Mouse (Mus musculus) urinary bladder, postnatal 25 days (tissue): ENCODE results near the gene Meis2.

Experiments
- DNase-seq: peaks from one replicate; pipeline ENCODE4 v3.0.0; 2022; ENCODE audit warnings: low spot score

Gene Meis2

GRCm38 (mm10) chr2:115897001-115897400 is 168.6 kb downstream of the Meis2 start:
- no peak for DNase-seq

GRCm38 (mm10) chr2:115895717-115896116 is 169.9 kb downstream of the Meis2 start:
- no peak for DNase-seq

GRCm38 (mm10) chr2:115895256-115895655 is 170.4 kb downstream of the Meis2 start:
- no peak for DNase-seq

DNA sequence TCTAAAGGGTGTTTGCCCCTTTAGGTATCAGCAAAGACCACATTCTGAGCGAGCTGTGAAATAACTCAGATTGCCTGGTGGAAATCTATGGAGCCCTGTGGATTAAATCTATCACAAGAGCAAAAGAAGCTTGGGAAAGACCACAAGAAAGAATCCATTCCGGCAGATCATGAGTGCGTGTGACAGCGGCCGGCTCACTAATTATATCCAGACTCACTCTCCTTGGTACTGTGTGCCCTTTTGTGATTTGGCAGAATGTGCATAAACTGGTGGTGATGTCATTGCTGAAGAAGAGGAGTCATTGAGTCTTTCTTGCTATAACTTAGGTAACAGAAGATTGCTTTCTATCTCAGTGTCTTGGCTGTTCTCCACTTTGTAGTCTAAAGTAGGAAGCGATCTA is 172.5 kb downstream of the Meis2 start:
- no peak for DNase-seq

DNA sequence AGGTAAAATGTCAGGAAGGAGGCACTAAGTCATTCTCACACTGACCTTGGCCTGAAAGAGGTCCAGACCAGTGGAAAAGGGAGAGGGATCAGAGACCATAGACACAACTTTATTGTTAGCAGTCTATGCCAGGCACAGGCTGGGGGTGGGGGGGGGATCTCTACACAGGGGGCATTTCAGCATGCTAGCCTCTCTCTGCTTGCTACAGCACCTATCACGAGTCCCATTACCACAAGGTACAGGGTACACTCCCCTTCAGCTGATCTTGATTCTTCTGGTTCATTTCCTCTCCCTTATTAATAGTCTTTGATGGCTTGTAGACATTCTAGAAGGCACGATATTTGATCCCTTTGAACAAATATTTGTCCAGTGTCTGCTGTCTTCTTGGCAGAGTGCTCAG is 174.9 kb downstream of the Meis2 start:
- DNase-seq, result no peak

GRCm38 (mm10) chr2:115890030-115890429 is 175.6 kb downstream of the Meis2 start:
- DNase-seq, result no peak

GRCm38 (mm10) chr2:115889212-115889611 is 176.4 kb downstream of the Meis2 start:
- DNase-seq, result no peak

- no peak for DNase-seq
Observed at GRCm38 (mm10) chr2:115888336-115889077, 177.1 kb downstream of the Meis2 start.

DNA sequence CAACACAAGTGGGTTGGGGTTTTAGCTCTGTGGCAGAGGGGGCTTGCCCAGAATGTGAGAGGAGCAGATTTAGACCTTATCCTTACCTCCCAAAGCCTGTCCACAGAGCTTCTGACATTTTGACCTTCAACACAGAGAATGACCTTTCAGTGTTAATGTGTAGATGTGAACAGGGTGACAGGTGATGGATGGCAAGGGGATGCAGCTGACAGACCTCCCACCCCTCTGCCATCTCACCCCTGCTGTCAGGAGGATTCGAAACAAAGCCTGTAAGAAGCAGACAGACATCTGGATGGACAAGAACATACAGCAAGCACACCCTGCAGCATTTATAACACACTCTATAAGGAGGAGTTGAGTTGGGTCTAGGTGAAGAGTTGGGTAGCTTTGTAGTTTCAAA is 178.0 kb downstream of the Meis2 start:
- DNase-seq, result no peak

DNA sequence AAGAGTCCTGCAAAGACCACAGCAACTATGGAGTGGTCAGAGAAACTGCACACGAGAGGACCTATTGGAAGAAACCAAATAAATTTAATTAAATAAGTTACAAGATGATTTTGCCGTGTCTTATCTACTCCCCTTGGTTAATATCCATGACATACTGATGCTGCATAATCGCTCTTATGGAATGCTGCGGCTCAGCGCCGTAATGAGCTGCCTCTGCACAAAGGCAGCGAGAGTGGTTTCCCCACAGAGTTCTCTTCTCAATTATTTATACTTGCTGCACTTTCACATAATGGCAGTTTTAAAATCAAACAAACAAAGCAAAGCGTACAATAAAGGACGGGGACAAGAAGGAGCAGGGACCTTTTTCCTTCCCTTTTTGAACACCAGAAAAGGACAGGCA is 181.5 kb downstream of the Meis2 start:
- no peak for DNase-seq

DNA sequence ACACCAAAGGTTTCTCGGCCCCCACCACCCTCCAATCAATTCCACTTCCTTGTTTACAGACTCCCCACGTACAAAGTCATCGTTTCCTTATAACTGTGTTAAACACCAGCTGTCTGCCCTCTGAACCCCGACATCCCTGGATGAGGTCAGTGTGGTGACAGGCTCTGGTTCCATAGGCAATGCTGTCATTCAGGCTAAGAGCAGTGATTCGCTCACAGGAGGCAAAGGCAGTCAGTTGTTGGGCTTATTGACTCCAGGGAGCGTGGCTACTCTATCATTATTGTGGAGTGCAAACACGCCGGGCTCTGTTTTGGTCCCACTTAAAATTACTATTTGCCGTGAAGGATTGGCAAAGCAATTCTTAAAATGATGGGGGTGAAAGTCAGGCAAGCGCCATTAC is 182.1 kb downstream of the Meis2 start:
- DNase-seq, result no peak

DNA sequence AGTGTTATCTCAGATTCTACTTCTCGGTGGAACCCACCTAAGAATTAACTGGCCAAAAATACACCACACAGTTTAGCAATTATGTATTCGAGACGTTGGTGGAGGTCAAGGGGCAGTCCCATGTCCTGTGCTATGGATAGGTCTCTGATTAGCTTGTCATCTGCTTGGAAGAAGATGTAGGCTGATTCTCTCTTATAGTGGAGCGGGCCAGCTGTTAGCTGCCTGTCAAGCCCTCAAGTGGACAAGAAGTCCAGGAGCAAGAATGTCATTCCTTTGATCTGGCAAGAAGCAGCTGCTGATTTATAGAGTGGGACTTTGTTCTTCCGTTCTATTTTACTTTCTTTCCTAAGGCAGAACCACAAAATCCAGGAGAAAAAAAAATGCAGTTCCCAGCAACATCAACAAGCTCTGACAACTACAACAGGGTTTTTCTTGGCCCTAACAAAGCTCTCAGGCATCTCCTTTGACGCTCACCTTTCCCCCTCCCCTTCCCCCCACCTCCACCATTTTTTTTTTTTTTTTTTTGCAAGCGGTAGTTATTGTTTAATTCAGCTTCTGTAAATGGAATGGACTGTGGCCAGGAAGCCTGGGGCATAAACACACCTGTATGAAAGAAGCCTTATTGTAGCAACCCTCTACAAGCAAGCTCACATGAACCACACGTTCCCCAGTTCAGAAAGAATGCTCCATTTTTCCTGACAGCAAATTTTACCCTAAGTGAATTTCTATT is 189.7 kb downstream of the Meis2 start:
- DNase-seq, result no peak

- no peak for DNase-seq
Observed at GRCm38 (mm10) chr2:115872851-115873250, 192.8 kb downstream of the Meis2 start.

DNA sequence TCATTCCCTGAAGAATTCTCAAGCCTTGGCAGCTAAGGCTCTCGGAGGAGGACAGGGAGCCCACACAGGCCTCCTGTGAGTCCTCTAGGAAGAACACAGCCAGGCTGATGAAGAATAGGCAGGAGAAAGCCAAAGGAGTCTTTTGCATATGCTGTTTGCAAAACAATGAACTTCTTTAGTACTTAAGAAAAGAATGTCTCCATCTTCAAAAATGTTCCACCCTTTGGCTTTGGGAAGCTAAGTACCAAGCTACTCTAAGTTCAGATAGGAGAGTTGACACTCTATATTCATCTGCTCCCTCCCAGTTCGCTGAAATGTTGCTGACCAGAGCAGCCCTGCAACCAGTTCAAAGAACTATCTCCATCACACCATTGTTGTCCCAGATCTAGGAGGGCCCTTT is 195.7 kb downstream of the Meis2 start:
- no peak for DNase-seq

GRCm38 (mm10) chr2:115860600-115861347 is 204.9 kb downstream of the Meis2 start:
- no peak for DNase-seq

DNA sequence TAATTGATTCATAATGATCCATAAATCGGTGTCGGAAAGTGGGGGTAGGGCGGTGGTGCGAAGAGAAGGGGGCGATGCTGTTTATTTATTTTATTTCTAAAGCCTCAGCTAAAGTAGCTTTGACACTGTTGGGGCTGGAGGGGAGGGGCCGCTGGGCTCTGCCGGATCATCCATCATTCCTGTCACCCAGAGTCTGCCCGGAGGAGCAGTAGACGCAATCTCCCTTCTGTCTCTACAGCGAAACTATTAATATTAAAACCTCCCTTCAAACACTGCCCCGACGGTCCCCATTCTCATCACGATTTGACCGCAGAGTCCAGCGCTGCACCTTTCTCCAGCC is 205.5 kb downstream of the Meis2 start:
- no peak for DNase-seq

DNA sequence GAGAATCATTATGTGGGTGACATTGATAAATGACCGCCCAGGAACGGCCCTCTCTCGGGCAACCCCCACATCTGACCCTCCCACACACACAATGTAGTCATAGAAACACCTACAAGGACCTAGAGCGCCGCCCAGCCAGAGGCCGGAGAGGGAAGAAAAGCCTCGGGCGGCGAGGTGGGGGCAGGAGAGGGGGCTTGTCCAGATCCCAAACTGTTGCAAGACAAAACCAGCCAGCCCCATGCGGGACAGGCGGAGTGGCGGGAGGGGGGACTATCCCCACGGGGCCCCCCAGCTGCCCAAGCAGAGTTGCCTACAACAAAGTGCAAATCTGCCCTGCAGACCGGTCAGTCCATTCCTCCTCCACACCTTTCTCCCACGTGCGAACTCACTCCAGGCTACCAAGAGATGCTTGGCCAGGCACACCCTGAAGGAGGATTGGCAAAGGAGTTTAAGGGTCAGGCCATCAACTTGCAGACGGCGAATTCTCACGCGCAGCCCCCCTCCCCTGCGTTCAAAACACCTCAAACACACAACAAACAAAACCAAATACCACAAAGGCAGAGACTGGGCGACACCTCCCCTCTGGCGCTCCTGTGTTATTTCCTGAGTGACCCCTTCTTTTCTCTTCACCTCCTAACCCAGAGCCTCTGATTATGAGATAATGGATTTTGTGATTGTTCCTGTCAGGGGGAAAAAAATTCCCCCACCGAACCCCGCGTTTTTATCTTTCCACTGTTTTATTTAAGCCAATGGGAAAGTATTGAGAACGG is 206.1 kb downstream of the Meis2 start:
- DNase-seq, result no peak

GRCm38 (mm10) chr2:115858927-115859326 is 206.7 kb downstream of the Meis2 start:
- no peak for DNase-seq

DNA sequence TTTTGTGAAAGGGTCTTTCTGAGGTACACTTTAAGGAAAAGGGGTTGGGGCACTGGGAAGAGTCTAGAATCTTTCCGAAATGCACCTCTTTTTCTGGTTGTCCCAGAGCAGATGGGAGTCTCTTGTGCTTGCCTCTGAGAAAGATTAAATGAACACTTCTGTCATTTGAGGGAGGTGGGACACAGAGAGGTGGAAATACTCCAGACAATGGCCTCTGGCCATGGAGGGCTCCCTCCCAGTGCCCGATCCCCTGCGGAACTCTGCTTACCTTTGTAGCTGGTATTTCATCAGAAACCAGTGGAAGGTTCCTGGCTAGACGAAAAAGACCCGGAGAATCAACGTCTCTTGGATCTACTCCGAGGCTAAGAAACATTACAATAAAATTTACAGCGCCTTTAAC is 207.4 kb downstream of the Meis2 start:
- no peak for DNase-seq

GRCm38 (mm10) chr2:115857123-115858080 is 208.2 kb downstream of the Meis2 start:
- DNase-seq, result no peak

DNA sequence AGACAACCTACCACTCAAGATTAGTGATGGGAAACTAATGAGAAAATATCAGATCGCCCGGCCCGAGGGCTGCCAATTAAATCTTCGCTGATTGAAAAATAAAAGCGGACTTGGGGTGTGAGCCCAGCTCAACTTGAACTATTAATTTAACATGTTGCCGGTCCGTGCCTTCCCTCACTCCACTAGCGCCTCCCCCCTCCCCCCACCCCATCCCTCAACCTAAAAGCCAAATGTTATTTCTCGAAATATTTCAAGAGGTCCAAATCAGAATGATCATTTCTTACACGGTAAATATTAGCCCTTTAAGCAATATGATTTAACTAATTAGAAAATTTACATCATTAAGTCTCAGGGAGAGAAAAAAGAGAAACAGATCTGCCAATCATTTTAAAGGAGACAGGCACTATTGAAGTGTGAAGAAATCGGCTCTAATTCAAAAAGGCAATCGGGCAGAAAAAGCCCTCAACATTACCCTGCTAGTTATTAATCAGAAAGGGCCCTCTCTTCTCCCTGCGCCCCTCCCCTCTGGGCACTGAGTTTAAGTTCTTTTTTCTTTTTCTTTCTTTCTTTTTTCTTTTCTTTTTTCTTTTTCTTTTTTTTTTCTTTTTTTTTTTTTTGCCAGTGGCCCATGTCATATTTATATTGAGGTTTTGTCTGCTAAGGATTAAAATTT is 209.1 kb downstream of the Meis2 start:
- no peak for DNase-seq
